Mouse (Mus musculus) right cerebral cortex, postnatal 14 days (tissue): Measurements from ENCODE around the gene Rundc3b.

ENCODE experiments used
- DNase-seq: peaks from one replicate; pipeline ENCODE4 v3.0.0; 2022

The Rundc3b gene

DNA sequence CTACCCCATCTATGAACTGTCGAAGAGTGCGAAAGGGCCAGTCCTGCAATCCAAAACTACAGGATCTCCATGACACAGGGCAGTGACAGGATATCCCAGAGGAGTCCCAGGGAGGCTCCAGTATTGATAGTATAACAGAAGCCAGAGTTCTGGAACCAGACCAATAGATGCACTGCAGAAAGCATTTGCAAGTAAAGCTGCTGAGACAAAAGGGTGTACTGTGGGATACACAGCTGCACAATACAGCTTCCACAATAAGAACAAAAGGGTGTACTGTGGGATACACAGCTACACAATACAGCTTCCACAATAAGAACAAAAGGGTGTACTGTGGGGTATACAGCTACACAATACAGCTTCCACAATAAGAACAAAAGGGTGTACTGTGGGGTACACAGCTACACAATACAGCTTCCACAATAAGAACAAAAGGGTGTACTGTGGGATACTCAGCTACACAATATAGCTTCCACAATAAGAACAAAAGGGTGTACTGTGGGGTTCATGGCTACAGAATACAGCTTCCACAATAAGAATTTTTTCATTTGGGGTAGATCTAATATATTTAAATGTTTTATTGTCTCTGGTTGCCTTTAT lies 134.0 kb downstream of the Rundc3b start:
- DNase-seq: no peak

DNA sequence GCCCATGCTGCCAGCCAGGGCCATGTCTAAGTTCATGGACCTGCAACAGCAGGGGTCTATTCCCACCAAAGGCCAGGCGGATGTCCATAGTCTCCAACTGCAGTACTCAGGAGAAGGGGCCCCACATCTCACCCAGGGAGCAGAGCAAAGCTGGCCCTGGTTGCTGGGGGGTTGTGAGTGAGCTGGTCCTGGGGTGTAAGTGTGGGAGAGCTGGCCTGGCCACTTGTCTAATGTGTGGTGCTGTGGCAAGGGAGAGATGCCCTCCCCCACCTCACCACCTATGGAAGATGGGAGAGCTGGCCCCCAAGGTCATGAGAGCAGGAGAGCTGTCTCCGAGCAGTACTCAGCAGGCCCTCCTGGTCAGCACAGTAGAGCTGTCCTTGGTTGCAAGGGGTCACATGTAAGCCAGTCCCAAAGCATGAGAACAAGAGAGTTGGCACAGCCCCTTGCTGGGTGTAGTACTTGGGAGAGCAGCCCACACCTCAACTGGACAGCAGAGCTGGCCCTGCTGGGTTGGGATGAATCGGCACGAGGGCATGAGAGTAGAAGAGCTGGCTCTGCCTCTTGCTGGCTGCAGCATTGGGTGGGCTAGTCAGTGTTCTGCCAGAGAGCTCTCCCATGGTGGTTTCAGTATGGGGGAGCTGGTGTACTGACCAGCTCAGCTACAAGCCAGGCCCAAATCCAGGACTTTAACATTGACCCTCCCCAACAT lies 134.6 kb downstream of the Rundc3b start:
- DNase-seq: no peak

GRCm38 (mm10) chr5:8456561-8456960 lies 166.2 kb downstream of the Rundc3b start:
- DNase-seq: no peak

GRCm38 (mm10) chr5:8455565-8455964 lies 167.2 kb downstream of the Rundc3b start:
- DNase-seq: no peak
